Mouse (Mus musculus) heart, adult 2 months (tissue): ENCODE data around the gene Mxi1.

Experiments
- CTCF ChIP-seq: fragments of 200-600 bp; IDR thresholded peaks from 2 replicates; pipeline ENCODE4 v1.8.1; 2022; ENCODE audit warnings: antibody characterized with exemption, mild to moderate bottlenecking, moderate library complexity
- POLR2A ChIP-seq: fragments of 200-500 bp; IDR thresholded peaks from 2 replicates; pipeline ENCODE4 v1.6.1; 2011; ENCODE audit warnings: mild to moderate bottlenecking, low read depth, low read length, control low read depth; ENCODE audit not compliant: insufficient read depth

GRCm38 (mm10) chr19:53402741-53403432 is 92.6 kb downstream of the Mxi1 start:
- TF ChIP-seq CTCF (peak; percentile 24; the same call in 1 of the 2 replicates), POLR2A (no peak)
